Mouse (Mus musculus): ENCODE data around the gene Sost. TPM values are rescaled to one million over a fixed set of nuclear protein-coding genes. Genes with fewer than 3 reads are reported as not detected.

The Sost gene
- polyA plus RNA-seq, 1 experiment = not detected

- under 1% methylated on average over 71 of the region's 71 CpGs for WGBS
These were observed 17.5 kb upstream of the Sost start, which contains the start of gene Cfap97d1 for GRCm38 (mm10) chr11:101984054-101985025. TSS of gene Cfap97d1 (plus strand) at chr11:101984279.

GRCm38 (mm10) chr11:101983431-101983921, 16.7 kb upstream of the Sost start:
- 61% methylated on average over 10 of the region's 10 CpGs for WGBS
- DNase-seq (ENCODE audit: low read depth, low spot score) = no peak

More at GRCm38 (mm10) chr11:101984054-101985025, 17.5 kb upstream of the Sost start, which contains the start of gene Cfap97d1:
- peak; percentile 90 for DNase-seq (ENCODE audit: low read depth, low spot score)

- 81% methylated on average over 6 of the region's 6 CpGs for WGBS
- no peak for DNase-seq (ENCODE audit: low read depth, low spot score)
These were observed 16.2 kb upstream of the Sost start for GRCm38 (mm10) chr11:101982981-101983411.

GRCm38 (mm10) chr11:101981850-101982249, 15.0 kb upstream of the Sost start:
- DNase-seq (ENCODE audit: low read depth, low spot score) = no peak
- WGBS = 74% methylated on average over 12 of the region's 12 CpGs

GRCm38 (mm10) chr11:101980603-101981157, 13.9 kb upstream of the Sost start:
- no peak for DNase-seq (ENCODE audit: low read depth, low spot score)
- 86% methylated on average over 9 of the region's 9 CpGs for WGBS

- WGBS = 95% methylated on average over 5 of the region's 5 CpGs
- DNase-seq (ENCODE audit: low read depth, low spot score) = no peak
These were observed 12.3 kb upstream of the Sost start for GRCm38 (mm10) chr11:101979140-101979539.

- 95% methylated on average over 7 of the region's 7 CpGs for WGBS
- no peak for DNase-seq (ENCODE audit: low read depth, low spot score)
These were observed 10.1 kb upstream of the Sost start for GRCm38 (mm10) chr11:101976949-101977348.

- DNase-seq (ENCODE audit: low read depth, low spot score) = no peak
- 60% methylated on average over 9 of the region's 9 CpGs for WGBS
These were observed 8.1 kb upstream of the Sost start for GRCm38 (mm10) chr11:101974923-101975322.

GRCm38 (mm10) chr11:101974181-101974580, 7.4 kb upstream of the Sost start:
- WGBS = 53% methylated on average over 6 of the region's 6 CpGs
- DNase-seq (ENCODE audit: low read depth, low spot score) = no peak

GRCm38 (mm10) chr11:101973496-101973895, 6.7 kb upstream of the Sost start:
- DNase-seq (ENCODE audit: low read depth, low spot score) = no peak
- WGBS = 68% methylated on average over 9 of the region's 9 CpGs

- WGBS = 92% methylated on average over 5 of the region's 5 CpGs
- DNase-seq (ENCODE audit: low read depth, low spot score) = no peak
These were observed 5.8 kb upstream of the Sost start for GRCm38 (mm10) chr11:101972651-101973050.

GRCm38 (mm10) chr11:101972097-101972496, 5.3 kb upstream of the Sost start:
- WGBS = 73% methylated on average over 3 of the region's 3 CpGs
- DNase-seq (ENCODE audit: low read depth, low spot score) = no peak

- WGBS = 32% methylated on average over 3 of the region's 3 CpGs
- DNase-seq (ENCODE audit: low read depth, low spot score) = no peak
These were observed 4.6 kb upstream of the Sost start for GRCm38 (mm10) chr11:101971410-101971809.

GRCm38 (mm10) chr11:101969835-101970234, 3.0 kb upstream of the Sost start:
- DNase-seq (ENCODE audit: low read depth, low spot score) = no peak
- 83% methylated on average over 13 of the region's 13 CpGs for WGBS

- peak; percentile 69 for DNase-seq (ENCODE audit: low read depth, low spot score)
- WGBS = 0% methylated on average over 5 of the region's 5 CpGs
These were observed 2.0 kb upstream of the Sost start for GRCm38 (mm10) chr11:101968791-101969190.

GRCm38 (mm10) chr11:101968311-101968710, 1.5 kb upstream of the Sost start:
- WGBS = 51% methylated on average over 7 of the region's 7 CpGs
- no peak for DNase-seq (ENCODE audit: low read depth, low spot score)

GRCm38 (mm10) chr11:101965553-101965952, 1.3 kb downstream of the Sost start:
- no peak for DNase-seq (ENCODE audit: low read depth, low spot score)
- WGBS = 15% methylated on average over 2 of the region's 2 CpGs

- no peak for DNase-seq (ENCODE audit: low read depth, low spot score)
- 12% methylated on average over 8 of the region's 8 CpGs for WGBS
These were observed 2.2 kb downstream of the Sost start for GRCm38 (mm10) chr11:101964647-101965046.

- WGBS = under 1% methylated on average over 78 of the region's 78 CpGs
- no peak for DNase-seq (ENCODE audit: low read depth, low spot score)
These were observed 3.1 kb downstream of the Sost start for GRCm38 (mm10) chr11:101963473-101964291.

GRCm38 (mm10) chr11:101963043-101963442, 3.8 kb downstream of the Sost start:
- DNase-seq (ENCODE audit: low read depth, low spot score) = no peak
- 8% methylated on average over 11 of the region's 11 CpGs for WGBS

Measured in large intestine, adult 2 months (tissue).